Mouse (Mus musculus): ENCODE measurements at regions not wholly inside any gene's neighbourhood (a gene's known extent, or its start where the extent isn't known, plus 50 kb on each side); places are given as distances from the start of the nearest gene placed in this dataset.
A peak's percentile ranks its signal among the peaks of the same experiment; 100 is the strongest.

GRCm38 (mm10) chr10:37275271-37275670, 136.6 kb upstream of the Marcks start:
- H3K4me3 ChIP-seq (ENCODE audit: low read depth, low read length): no peak overlapping the region
- ATAC-seq (ENCODE audit: low FRiP score) (no peak), DNase-seq (ENCODE audit: low spot score) (no peak)

GRCm38 (mm10) chr10:37271967-37272366, 133.2 kb upstream of the Marcks start:
- no peak for TF ChIP-seq CTCF (IDR thresholded peaks at IDR 0.05)
- H3K27me3 ChIP-seq (ENCODE audit: insufficient read depth, low read length): no peaks in the 10 kb centered on the region
- no peak overlapping the region for H3K4me3 ChIP-seq (ENCODE audit: low read depth, low read length)
- no peaks in the 10 kb centered on the region for H3K36me3 ChIP-seq (ENCODE audit: insufficient read depth, low read length)
- no peak overlapping the region for H3K9ac ChIP-seq (replicated peaks; ENCODE audit: low read length, poor library complexity, severe bottlenecking)
- no peak overlapping the region for H3K27ac ChIP-seq (ENCODE audit: low read depth, low read length)
- DNase-seq (ENCODE audit: low spot score) (no peak), ATAC-seq (ENCODE audit: low FRiP score) (no peak)
- no peak overlapping the region for H3K4me2 ChIP-seq (ENCODE audit: low read depth, low read length, poor library complexity, severe bottlenecking)
- H3K9me3 ChIP-seq (ENCODE audit: low read length): no peaks in the 10 kb centered on the region
- 100% methylated on average over 1 of the region's 1 CpGs for WGBS
- no peaks in the 10 kb centered on the region for H3K4me1 ChIP-seq (ENCODE audit: insufficient read depth, low read length)

More at GRCm38 (mm10) chr10:37275271-37275670, 136.6 kb upstream of the Marcks start:
- Histone ChIP-seq H3K27me3 (ENCODE audit: insufficient read depth, low read length) (no peaks in the 10 kb centered on the region), H3K9ac (replicated peaks; ENCODE audit: low read length, poor library complexity, severe bottlenecking) (no peak overlapping the region), H3K36me3 (ENCODE audit: insufficient read depth, low read length) (no peaks in the 10 kb centered on the region), H3K9me3 (ENCODE audit: low read length) (no peaks in the 10 kb centered on the region), H3K27ac (ENCODE audit: low read depth, low read length) (no peak overlapping the region), H3K4me1 (ENCODE audit: insufficient read depth, low read length) (no peaks in the 10 kb centered on the region), H3K4me2 (ENCODE audit: low read depth, low read length, poor library complexity, severe bottlenecking) (no peak overlapping the region)
- 72% methylated on average over 7 of the region's 7 CpGs for WGBS
- no peak for TF ChIP-seq CTCF (IDR thresholded peaks at IDR 0.05)

DNA sequence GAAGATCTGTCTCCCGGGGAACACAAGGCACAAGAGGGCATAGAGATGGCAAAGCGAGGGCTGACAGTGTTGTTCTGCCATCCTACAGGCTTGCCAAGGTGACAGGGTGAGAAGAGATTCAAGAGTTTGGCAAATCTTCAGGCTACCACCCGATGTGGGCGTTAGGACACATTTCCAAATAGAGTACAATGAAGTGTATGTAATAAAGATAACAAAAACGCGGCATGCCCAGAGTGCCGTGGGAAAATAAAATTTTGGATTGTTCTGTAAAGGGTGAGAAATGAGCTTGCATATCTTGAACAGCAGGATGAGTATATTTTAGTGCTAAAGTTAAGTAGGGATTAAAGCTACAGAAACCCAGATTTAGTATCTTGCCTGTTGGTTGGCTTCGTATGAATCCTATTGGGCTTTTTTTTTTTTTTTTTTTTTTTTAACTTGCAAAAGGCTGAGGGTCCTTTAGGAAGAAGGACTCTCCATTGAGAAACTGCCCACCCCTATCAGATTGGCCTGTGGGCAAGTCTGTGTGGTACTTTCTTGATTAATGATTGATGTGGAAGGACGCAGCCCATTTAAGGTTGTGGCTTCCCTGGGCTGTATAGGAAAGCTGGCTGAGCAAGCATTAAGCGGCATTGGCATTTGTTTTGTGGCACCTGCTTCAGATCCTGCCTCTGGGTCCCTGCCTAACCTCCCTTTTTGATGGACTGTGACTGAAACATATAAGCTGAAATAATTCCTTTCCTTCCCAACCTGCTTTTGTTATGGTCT, 131.7 kb upstream of the Marcks start:
- H3K36me3 ChIP-seq (ENCODE audit: insufficient read depth, low read length): no peaks in the 10 kb centered on the region
- WGBS: 70% methylated on average over 10 of the region's 10 CpGs
- no peak overlapping the region for H3K9ac ChIP-seq (replicated peaks; ENCODE audit: low read length, poor library complexity, severe bottlenecking)
- H3K4me3 ChIP-seq (ENCODE audit: low read depth, low read length): no peak overlapping the region
- no peak overlapping the region for H3K27ac ChIP-seq (ENCODE audit: low read depth, low read length)
- no peak overlapping the region for H3K4me2 ChIP-seq (ENCODE audit: low read depth, low read length, poor library complexity, severe bottlenecking)
- DNase-seq (ENCODE audit: low spot score) (peak; percentile 21), ATAC-seq (ENCODE audit: low FRiP score) (no peak)
- no peak for TF ChIP-seq CTCF (IDR thresholded peaks at IDR 0.05)
- H3K27me3 ChIP-seq (ENCODE audit: insufficient read depth, low read length): no peaks in the 10 kb centered on the region
- H3K4me1 ChIP-seq (ENCODE audit: insufficient read depth, low read length): no peaks in the 10 kb centered on the region
- H3K9me3 ChIP-seq (ENCODE audit: low read length): no peaks in the 10 kb centered on the region

GRCm38 (mm10) chr10:37266909-37267308, 128.2 kb upstream of the Marcks start:
- no peak for TF ChIP-seq CTCF (IDR thresholded peaks at IDR 0.05)
- H3K27me3 ChIP-seq (ENCODE audit: insufficient read depth, low read length): no peaks in the 10 kb centered on the region
- H3K4me2 ChIP-seq (ENCODE audit: low read depth, low read length, poor library complexity, severe bottlenecking): no peak overlapping the region
- no peak overlapping the region for H3K27ac ChIP-seq (ENCODE audit: low read depth, low read length)
- ATAC-seq (ENCODE audit: low FRiP score) (no peak), DNase-seq (ENCODE audit: low spot score) (no peak)
- no peak overlapping the region for H3K4me3 ChIP-seq (ENCODE audit: low read depth, low read length)
- 76% methylated on average over 1 of the region's 1 CpGs for WGBS
- no peaks in the 10 kb centered on the region for H3K36me3 ChIP-seq (ENCODE audit: insufficient read depth, low read length)
- H3K4me1 ChIP-seq (ENCODE audit: insufficient read depth, low read length): no peaks in the 10 kb centered on the region
- H3K9me3 ChIP-seq (ENCODE audit: low read length): no peaks in the 10 kb centered on the region
- H3K9ac ChIP-seq (replicated peaks; ENCODE audit: low read length, poor library complexity, severe bottlenecking): no peak overlapping the region

DNA sequence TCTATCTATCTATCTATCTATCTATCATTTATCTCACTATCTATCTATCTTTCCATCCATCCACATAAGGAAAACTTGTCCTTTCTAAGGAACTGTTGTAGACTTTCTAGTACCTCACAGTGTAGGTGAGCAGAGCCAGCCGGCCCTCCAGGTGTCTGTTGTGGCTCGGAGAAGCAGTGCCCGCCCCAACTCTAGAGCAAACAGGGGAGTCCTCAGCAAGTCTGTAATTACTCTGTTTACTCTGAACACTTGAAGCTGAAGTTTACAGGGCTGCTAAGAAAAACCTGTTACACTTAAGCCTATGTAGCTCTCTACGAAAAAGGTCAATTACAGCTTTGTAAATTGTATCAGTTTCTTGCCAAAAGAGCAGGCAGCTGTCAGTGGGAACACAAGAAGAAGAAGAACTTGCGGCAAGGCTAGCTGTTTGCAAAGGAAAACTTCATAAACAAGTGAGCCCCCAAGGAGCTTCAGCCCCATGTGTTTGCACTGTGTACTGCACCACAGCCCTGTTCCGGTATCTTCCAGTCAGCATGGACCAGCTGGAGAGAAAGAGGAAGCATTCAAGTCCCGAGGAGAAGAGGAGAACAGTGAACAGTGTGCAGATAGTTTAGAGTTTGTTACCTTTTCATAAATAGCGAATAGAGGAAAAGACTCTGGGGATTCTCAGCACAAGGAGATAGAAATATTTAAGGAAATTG, 122.2 kb upstream of the Marcks start:
- Histone ChIP-seq H3K4me2 (ENCODE audit: low read depth, low read length, poor library complexity, severe bottlenecking) (no peak overlapping the region), H3K4me1 (ENCODE audit: insufficient read depth, low read length) (no peaks in the 10 kb centered on the region), H3K27ac (ENCODE audit: low read depth, low read length) (no peak overlapping the region), H3K27me3 (ENCODE audit: insufficient read depth, low read length) (no peaks in the 10 kb centered on the region), H3K9me3 (ENCODE audit: low read length) (no peaks in the 10 kb centered on the region), H3K4me3 (ENCODE audit: low read depth, low read length) (no peak overlapping the region), H3K9ac (replicated peaks; ENCODE audit: low read length, poor library complexity, severe bottlenecking) (no peak overlapping the region), H3K36me3 (ENCODE audit: insufficient read depth, low read length) (no peaks in the 10 kb centered on the region)
- ATAC-seq (ENCODE audit: low FRiP score) (no peak), DNase-seq (ENCODE audit: low spot score) (peak; percentile 11)
- 79% methylated on average over 8 of the region's 8 CpGs for WGBS
- TF ChIP-seq CTCF (IDR thresholded peaks at IDR 0.05): 0 out of 2 replicates have a peak, but pooled peaks have one; percentile 6

DNA sequence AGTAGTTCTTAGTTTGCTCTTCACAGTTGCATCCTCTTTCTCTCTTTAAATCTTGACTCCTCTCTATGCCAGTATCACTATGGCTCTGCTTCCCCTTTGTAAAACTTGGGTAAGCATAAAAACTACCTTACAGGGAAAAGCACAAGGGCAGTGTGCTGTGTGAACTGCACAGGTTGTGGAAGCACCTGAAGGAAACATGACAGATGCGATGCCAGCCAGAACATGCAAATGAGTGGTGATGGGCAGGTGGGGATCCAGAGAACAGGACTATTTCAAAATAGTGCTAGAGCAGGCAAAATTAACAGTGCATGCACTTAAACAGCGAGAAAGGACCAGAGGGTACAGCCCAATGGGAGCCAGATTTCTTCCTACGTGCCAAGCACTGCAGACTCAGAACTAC, 120.5 kb upstream of the Marcks start:
- TF ChIP-seq CTCF (IDR thresholded peaks at IDR 0.05): no peak
- Histone ChIP-seq H3K27me3 (ENCODE audit: insufficient read depth, low read length) (no peaks in the 10 kb centered on the region), H3K27ac (ENCODE audit: low read depth, low read length) (no peak overlapping the region), H3K4me3 (ENCODE audit: low read depth, low read length) (no peak overlapping the region), H3K9me3 (ENCODE audit: low read length) (no peaks in the 10 kb centered on the region), H3K36me3 (ENCODE audit: insufficient read depth, low read length) (no peaks in the 10 kb centered on the region), H3K4me1 (ENCODE audit: insufficient read depth, low read length) (no peaks in the 10 kb centered on the region), H3K9ac (replicated peaks; ENCODE audit: low read length, poor library complexity, severe bottlenecking) (no peak overlapping the region), H3K4me2 (ENCODE audit: low read depth, low read length, poor library complexity, severe bottlenecking) (no peak overlapping the region)
- 93% methylated on average over 3 of the region's 3 CpGs for WGBS
- no peak for DNase-seq (ENCODE audit: low spot score)
- ATAC-seq (ENCODE audit: low FRiP score): no peak

All from midbrain, postnatal 0 days (tissue).